Mouse (Mus musculus) lung, adult 2 months (tissue): Measurements from ENCODE around the gene Mpg.

Experiments used
- CTCF ChIP-seq: fragments of 200-500 bp; IDR thresholded peaks from 2 replicates; pipeline ENCODE4 v1.5.1; 2011; ENCODE audit warnings: mild to moderate bottlenecking, low read length, control low read depth; ENCODE audit not compliant: insufficient read depth
- POLR2A ChIP-seq: fragments of 200-500 bp; IDR thresholded peaks from 2 replicates; pipeline ENCODE4 v1.6.1; 2011; ENCODE audit warnings: low read depth, mild to moderate bottlenecking, control low read depth, low read length, borderline replicate concordance; ENCODE audit errors: extremely low read depth

GRCm38 (mm10) chr11:32248350-32248749 lies 22.0 kb downstream of the Mpg start:
- no peak for TF ChIP-seq CTCF
- no peak for TF ChIP-seq POLR2A
